Mouse (Mus musculus) C2C12 (cell line): ENCODE measurements around the gene Bst2.

Experiments used
- CEBPB ChIP-seq: IDR thresholded peaks from one replicate; pipeline ENCODE4 v1.6.1; 2011; ENCODE audit warnings: low read depth, mild to moderate bottlenecking, control low read depth, moderate library complexity
- CTCF ChIP-seq: IDR thresholded peaks from one replicate; pipeline ENCODE4 v1.5.1; 2011; ENCODE audit not compliant: control insufficient read depth, insufficient read depth, insufficient read length
- FOSL1 ChIP-seq: IDR thresholded peaks from one replicate; pipeline ENCODE4 v1.8.0; 2011; ENCODE audit warnings: mild to moderate bottlenecking, low read length; ENCODE audit not compliant: poor library complexity, insufficient read depth, severe bottlenecking
- MAX ChIP-seq: IDR thresholded peaks from one replicate; pipeline ENCODE4 v1.6.1; 2011; ENCODE audit warnings: mild to moderate bottlenecking, control low read depth
- MYOD1 ChIP-seq: IDR thresholded peaks from one replicate; pipeline ENCODE4 v1.6.1; 2011; ENCODE audit warnings: low read depth; ENCODE audit not compliant: control insufficient read depth, insufficient read length
- MYOG ChIP-seq: IDR thresholded peaks from one replicate; pipeline ENCODE4 v1.6.1; 2011; ENCODE audit not compliant: control insufficient read depth, insufficient read length; ENCODE audit errors: extremely low read depth
- USF1 ChIP-seq: IDR thresholded peaks from one replicate; pipeline ENCODE4 v1.6.1; 2011; ENCODE audit warnings: low read depth, mild to moderate bottlenecking, control low read depth, moderate library complexity

DNA sequence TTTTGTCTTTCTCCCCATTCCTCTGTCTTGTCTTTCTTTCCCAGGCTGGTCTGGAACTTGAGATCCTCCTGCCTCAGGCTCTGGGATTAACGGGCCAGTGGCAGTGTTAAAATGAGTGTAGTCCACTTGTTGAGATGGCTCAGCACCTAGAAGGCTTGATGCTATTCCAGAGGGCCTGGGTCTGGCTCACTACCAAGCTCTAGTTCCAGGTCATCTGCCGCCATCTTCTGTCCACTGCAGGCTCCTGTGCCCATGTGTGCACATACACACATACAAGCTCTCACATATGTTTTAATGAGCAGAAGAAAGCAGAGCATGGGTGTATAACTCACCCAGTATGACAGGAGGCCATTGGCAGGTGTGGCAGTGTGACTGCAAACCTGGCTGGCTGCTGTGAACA lies 34.8 kb upstream of the Bst2 start:
- TF ChIP-seq MYOD1 (no peak), CTCF (no peak), USF1 (no peak), MAX (no peak), FOSL1 (no peak), CEBPB (no peak), MYOG (no peak)
